Mouse (Mus musculus): Measurements from ENCODE around the gene Ttll11. TPM values are rescaled to one million over a fixed set of nuclear protein-coding genes. Genes with fewer than 3 reads are reported as not detected.

Gene Ttll11
- polyA plus RNA-seq, 1 experiment from 2014 or later, result 0.63 TPM

DNA sequence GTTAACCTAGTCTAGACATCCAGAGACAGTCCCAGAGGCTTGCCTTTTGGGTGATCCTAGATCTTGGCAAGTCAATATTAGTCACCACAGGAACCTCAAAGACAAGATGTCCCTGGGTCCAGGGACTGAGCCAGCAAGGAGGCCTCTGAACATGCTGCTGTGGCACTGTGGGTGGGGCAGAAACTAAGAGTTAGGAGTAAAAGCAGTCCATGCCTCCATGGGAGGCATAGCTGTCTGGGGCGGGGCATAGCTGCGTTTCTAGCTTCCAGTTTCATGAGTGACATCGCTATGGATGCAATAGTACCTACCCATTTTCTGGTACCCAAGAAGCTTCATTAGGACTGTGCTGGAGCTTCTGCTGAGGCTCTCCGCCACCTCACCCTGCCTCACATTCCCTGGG lies 99.8 kb downstream of the Ttll11 start:
- Histone ChIP-seq H3K27me3 (peaks cover 18% of the 10 kb centered on the region), H3K4me3 (replicated peaks) (no peak overlapping the region), H3K4me1 (replicated peaks) (no peaks in the 10 kb centered on the region), H3K27ac (replicated peaks) (no peak overlapping the region), H3K4me2 (no peak overlapping the region), H3K9me3 (replicated peaks) (no peaks in the 10 kb centered on the region), H3K36me3 (replicated peaks) (no peaks in the 10 kb centered on the region), H3K9ac (no peak overlapping the region)
- WGBS (ENCODE audit: insufficient replicate concordance), result 59% methylated on average over 4 of the region's 4 CpGs
- no peak for ATAC-seq (ENCODE audit: insufficient read depth)

DNA sequence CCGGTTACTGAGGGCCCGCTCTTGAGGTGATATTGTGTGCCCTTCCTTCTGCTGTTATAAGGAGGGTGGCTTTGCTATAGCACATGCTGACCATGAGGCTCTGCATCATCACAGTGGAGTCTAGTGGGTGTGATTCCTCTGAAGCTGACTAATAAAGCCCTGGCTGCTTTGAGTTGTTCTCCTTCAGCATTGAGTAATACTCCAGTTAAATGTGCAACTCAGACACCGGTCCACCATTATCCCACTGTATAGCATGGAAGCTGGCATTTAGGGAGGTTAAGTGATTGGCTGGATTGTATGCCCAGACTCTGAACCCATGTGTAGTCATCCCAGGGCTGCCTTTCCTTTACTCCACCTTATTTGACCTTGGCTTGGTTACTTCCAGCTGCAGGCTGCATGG lies 101.2 kb downstream of the Ttll11 start:
- H3K27ac ChIP-seq (replicated peaks), result no peak overlapping the region
- peaks cover 18% of the 10 kb centered on the region for H3K27me3 ChIP-seq
- no peak overlapping the region for H3K4me3 ChIP-seq (replicated peaks)
- no peaks in the 10 kb centered on the region for H3K4me1 ChIP-seq (replicated peaks)
- no peak overlapping the region for H3K9ac ChIP-seq
- H3K4me2 ChIP-seq, result no peak overlapping the region
- ATAC-seq (ENCODE audit: insufficient read depth), result no peak
- WGBS (ENCODE audit: insufficient replicate concordance), result 84% methylated on average over 3 of the region's 3 CpGs
- no peaks in the 10 kb centered on the region for H3K36me3 ChIP-seq (replicated peaks)
- no peaks in the 10 kb centered on the region for H3K9me3 ChIP-seq (replicated peaks)

DNA sequence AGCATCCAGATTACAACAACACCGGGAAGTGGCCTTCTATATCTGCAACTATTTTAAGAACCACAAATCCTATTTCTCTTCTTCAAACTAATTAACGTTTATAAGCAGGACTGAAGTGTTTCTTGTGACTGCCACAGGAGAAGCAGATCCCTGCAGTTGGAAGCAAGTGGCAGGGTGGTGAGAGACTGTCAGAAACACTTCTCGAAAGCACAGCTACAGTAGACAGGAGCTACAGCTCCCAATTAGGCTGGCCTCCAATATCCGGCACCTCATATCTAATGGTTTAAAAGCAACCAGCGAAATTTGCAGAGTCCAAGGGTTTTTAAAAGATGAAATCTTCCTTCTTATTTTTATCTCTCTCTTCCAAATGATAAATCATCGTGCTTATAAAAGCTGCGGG lies 104.1 kb downstream of the Ttll11 start:
- no peak overlapping the region for H3K9ac ChIP-seq
- no peak overlapping the region for H3K4me2 ChIP-seq
- ATAC-seq (ENCODE audit: insufficient read depth), result no peak
- H3K36me3 ChIP-seq (replicated peaks), result no peaks in the 10 kb centered on the region
- no peak overlapping the region for H3K27ac ChIP-seq (replicated peaks)
- no peaks in the 10 kb centered on the region for H3K9me3 ChIP-seq (replicated peaks)
- WGBS (ENCODE audit: insufficient replicate concordance), result 60% methylated on average over 7 of the region's 7 CpGs
- H3K27me3 ChIP-seq, result peaks cover 11% of the 10 kb centered on the region
- no peak overlapping the region for H3K4me3 ChIP-seq (replicated peaks)
- no peaks in the 10 kb centered on the region for H3K4me1 ChIP-seq (replicated peaks)

DNA sequence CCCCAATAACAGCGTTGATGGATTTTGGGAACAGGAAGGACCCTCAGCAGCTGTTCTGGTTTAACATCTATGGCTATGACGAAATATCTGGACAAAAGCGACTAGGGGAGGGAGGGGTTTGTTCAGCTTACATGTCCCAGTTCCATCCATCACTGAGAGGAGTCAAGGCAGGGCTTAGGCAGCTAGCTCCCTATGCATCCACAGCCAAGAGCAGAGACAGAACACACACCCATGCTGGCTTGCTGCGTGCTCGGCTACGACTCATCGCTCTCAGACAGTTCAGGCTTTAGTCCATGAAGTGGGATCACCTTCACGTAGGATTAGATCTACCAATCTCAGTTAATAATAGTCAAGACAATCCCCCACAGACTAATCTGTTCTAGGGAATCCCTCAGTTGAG lies 105.3 kb downstream of the Ttll11 start:
- Histone ChIP-seq H3K27me3 (no peaks in the 10 kb centered on the region; the same call in 1 of the 2 replicates), H3K4me1 (replicated peaks) (no peaks in the 10 kb centered on the region), H3K36me3 (replicated peaks) (no peaks in the 10 kb centered on the region), H3K4me2 (no peak overlapping the region), H3K4me3 (replicated peaks) (no peak overlapping the region), H3K9ac (no peak overlapping the region), H3K9me3 (replicated peaks) (no peaks in the 10 kb centered on the region), H3K27ac (replicated peaks) (no peak overlapping the region)
- 66% methylated on average over 8 of the region's 8 CpGs for WGBS (ENCODE audit: insufficient replicate concordance)
- no peak for ATAC-seq (ENCODE audit: insufficient read depth)

DNA sequence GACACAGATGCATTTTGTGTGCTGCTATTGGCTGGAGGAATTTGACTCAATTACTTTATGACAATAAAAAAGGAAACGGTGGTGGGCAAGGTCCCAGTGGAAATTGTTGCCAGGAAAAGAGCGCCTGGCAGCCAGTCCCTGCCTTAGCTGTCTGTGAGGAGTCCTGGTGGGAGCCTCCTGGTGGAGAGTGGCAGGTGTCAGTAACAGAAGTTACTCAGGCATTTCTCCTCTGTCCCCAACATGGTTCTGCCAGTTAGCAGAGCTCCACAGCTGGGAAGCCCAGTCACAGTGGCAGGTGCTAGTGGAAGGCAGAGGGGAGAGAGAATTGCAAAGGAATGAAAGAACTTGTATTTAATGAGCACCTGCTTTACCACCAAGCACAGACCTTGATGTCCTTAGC lies 110.5 kb downstream of the Ttll11 start:
- 52% methylated on average over 2 of the region's 2 CpGs for WGBS (ENCODE audit: insufficient replicate concordance)
- H3K4me1 ChIP-seq (replicated peaks), result no peaks in the 10 kb centered on the region
- no peaks in the 10 kb centered on the region for H3K9me3 ChIP-seq (replicated peaks)
- H3K4me2 ChIP-seq, result no peak overlapping the region
- no peak for ATAC-seq (ENCODE audit: insufficient read depth)
- no peaks in the 10 kb centered on the region for H3K36me3 ChIP-seq (replicated peaks)
- H3K27me3 ChIP-seq, result no peaks in the 10 kb centered on the region
- no peak overlapping the region for H3K9ac ChIP-seq
- H3K4me3 ChIP-seq (replicated peaks), result no peak overlapping the region
- H3K27ac ChIP-seq (replicated peaks), result no peak overlapping the region

DNA sequence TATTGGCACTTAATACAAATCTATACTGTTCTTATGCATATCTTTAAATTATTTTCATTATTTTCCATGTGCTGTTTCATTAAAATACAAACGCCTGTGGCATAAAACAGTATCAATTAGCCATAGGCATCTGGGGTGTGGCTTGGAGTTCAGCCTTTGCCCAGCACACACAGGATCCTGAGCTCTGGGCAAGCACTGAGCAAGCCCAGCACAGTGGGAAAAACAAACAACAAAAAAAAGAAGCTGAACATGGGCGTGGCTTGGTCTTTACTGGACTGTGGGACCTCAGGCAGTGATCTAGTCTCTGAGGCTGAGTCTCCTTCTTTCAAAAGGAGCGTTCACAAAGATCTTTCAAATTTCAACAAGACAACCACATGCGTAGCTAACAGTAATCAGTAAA lies 116.4 kb downstream of the Ttll11 start:
- no peak overlapping the region for H3K4me3 ChIP-seq (replicated peaks)
- H3K27me3 ChIP-seq, result no peaks in the 10 kb centered on the region
- 61% methylated on average over 4 of the region's 4 CpGs for WGBS (ENCODE audit: insufficient replicate concordance)
- no peak overlapping the region for H3K9ac ChIP-seq
- no peaks in the 10 kb centered on the region for H3K9me3 ChIP-seq (replicated peaks)
- H3K4me1 ChIP-seq (replicated peaks), result 0 out of 2 replicates have a peak, but pooled peaks cover 6% of the 10 kb centered on the region
- no peak overlapping the region for H3K4me2 ChIP-seq
- no peaks in the 10 kb centered on the region for H3K36me3 ChIP-seq (replicated peaks)
- peak; percentile 57 for ATAC-seq (ENCODE audit: insufficient read depth)
- H3K27ac ChIP-seq (replicated peaks), result no peak overlapping the region

DNA sequence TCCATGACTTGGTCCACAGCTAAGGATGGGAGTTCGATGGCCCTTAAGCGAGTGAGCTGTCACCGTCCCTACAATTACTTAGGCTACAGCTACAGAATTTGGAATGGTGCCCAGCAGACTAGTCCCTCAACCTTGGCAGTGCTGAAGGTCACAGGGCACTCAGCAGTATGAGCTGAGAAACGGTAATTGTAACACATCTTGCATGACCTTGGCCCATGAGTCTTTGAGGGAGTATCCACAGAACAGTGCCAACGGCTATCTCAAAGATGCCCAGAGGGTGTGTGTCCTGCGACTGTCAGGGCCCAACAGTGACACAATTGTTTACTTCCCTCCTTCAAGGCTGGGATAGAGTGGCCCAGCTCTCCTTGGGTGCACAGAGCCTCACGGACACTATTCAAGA lies 118.5 kb downstream of the Ttll11 start:
- Histone ChIP-seq H3K9me3 (replicated peaks) (no peaks in the 10 kb centered on the region), H3K4me2 (no peak overlapping the region), H3K9ac (no peak overlapping the region), H3K36me3 (replicated peaks) (no peaks in the 10 kb centered on the region), H3K4me3 (replicated peaks) (no peak overlapping the region), H3K27me3 (no peaks in the 10 kb centered on the region), H3K4me1 (replicated peaks) (0 out of 2 replicates have a peak, but pooled peaks cover 6% of the 10 kb centered on the region), H3K27ac (replicated peaks) (no peak overlapping the region)
- no peak for ATAC-seq (ENCODE audit: insufficient read depth)
- WGBS (ENCODE audit: insufficient replicate concordance), result 62% methylated on average over 7 of the region's 7 CpGs

DNA sequence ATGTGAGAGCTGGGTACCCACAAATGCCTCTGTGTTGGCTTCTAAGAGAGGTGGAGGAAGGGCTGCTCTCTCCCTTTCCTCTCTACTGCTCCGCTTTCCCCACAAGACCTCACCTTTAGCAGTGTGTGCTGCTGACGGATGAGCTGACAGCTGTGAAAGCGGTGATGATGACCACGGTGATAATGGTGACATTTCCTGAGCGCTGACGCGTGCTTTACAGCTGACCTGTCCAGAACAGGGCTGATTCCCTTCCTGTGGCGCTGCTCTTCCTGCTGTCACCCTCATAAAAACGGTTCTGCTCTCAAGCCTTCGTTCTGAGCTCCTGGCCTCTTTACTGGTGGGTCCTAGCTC lies 119.3 kb downstream of the Ttll11 start:
- H3K36me3 ChIP-seq (replicated peaks), result no peaks in the 10 kb centered on the region
- no peaks in the 10 kb centered on the region for H3K27me3 ChIP-seq
- WGBS (ENCODE audit: insufficient replicate concordance), result 16% methylated on average over 10 of the region's 10 CpGs
- 0 out of 2 replicates have a peak, but pooled peaks cover 6% of the 10 kb centered on the region for H3K4me1 ChIP-seq (replicated peaks)
- no peak overlapping the region for H3K27ac ChIP-seq (replicated peaks)
- ATAC-seq (ENCODE audit: insufficient read depth), result no peak
- H3K4me2 ChIP-seq, result no peak overlapping the region
- no peak overlapping the region for H3K4me3 ChIP-seq (replicated peaks)
- H3K9ac ChIP-seq, result no peak overlapping the region
- H3K9me3 ChIP-seq (replicated peaks), result no peaks in the 10 kb centered on the region

DNA sequence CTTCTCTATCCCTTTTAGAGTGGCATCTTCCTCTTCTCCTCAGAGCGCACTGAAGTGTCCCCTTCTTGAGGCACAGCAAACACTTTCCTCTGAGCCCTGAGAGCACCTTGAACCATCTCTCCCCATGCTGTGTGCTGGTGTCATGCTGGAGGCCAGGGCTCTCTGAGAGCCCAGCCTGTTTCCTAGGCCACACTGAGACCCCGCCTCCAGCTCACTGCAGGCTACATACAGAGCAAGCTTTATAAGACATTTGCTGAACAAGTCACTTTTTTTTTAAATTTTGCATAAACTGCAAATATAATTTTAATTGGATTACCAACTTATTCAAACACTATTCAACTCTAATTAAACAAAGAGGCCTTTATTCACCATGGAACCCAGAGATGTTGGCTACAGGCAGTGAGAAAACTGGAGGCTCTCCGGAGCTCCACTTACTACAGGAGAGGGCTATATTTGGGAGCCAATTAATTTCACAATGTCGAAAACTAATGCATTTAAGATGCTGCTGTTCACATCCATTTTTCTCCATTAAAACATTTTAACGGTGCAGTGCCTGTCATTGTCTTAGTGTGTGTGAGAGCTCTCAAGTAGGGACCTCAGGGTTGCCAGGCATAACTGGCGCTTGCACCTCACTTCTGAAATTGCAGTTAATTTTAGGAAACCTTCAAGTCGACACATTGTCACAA lies 119.9 kb downstream of the Ttll11 start:
- 0 out of 2 replicates have a peak, but pooled peaks cover 6% of the 10 kb centered on the region for H3K4me1 ChIP-seq (replicated peaks)
- H3K4me2 ChIP-seq, result no peak overlapping the region
- ATAC-seq (ENCODE audit: insufficient read depth), result no peak
- no peaks in the 10 kb centered on the region for H3K9me3 ChIP-seq (replicated peaks)
- H3K27me3 ChIP-seq, result no peaks in the 10 kb centered on the region
- no peaks in the 10 kb centered on the region for H3K36me3 ChIP-seq (replicated peaks)
- 59% methylated on average over 7 of the region's 7 CpGs for WGBS (ENCODE audit: insufficient replicate concordance)
- no peak overlapping the region for H3K27ac ChIP-seq (replicated peaks)
- H3K9ac ChIP-seq, result no peak overlapping the region
- H3K4me3 ChIP-seq (replicated peaks), result no peak overlapping the region

DNA sequence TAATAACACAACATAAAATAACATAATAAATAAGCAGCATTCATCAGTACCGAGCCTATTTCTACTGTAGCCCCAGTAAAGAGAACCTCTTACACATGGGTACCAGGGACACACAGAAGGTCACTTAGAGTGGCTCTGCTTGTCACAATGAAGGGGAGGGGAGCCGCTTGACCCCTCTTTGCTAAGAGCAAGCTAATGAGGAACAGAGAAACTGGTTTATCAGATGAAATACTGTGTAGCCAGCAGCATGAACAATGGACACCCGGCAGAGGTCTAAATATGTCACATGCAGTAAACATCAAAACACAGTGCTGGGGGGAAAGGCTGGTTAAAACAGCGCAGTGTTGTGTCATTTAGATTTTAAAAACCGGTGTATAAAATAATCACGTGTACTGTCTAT lies 121.4 kb downstream of the Ttll11 start:
- no peak overlapping the region for H3K27ac ChIP-seq (replicated peaks)
- WGBS (ENCODE audit: insufficient replicate concordance), result 64% methylated on average over 6 of the region's 6 CpGs
- H3K4me2 ChIP-seq, result no peak overlapping the region
- 0 out of 2 replicates have a peak, but pooled peaks cover 1% of the 10 kb centered on the region for H3K4me1 ChIP-seq (replicated peaks)
- no peak overlapping the region for H3K4me3 ChIP-seq (replicated peaks)
- no peaks in the 10 kb centered on the region for H3K27me3 ChIP-seq
- H3K9ac ChIP-seq, result no peak overlapping the region
- no peaks in the 10 kb centered on the region for H3K9me3 ChIP-seq (replicated peaks)
- H3K36me3 ChIP-seq (replicated peaks), result no peaks in the 10 kb centered on the region
- ATAC-seq (ENCODE audit: insufficient read depth), result no peak

DNA sequence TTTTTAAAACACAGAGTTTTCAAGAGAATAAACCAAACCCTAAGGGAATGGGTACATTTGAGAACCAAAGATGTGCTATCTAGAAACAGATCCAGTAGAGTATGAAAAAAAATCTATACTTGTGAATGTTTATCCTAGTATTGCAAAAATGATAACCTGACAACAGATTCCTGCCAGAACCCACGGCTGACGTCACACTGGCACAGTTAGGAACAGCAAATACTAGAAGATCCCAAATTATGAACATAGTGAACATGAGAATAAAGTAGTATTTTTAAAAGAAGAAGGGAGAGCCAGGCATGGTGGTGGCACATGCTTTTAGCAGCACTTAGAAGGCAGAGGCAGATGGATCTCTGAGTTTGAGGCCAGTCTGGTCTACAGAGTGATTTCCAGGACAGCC lies 122.8 kb downstream of the Ttll11 start:
- Histone ChIP-seq H3K4me2 (no peak overlapping the region), H3K4me1 (replicated peaks) (no peaks in the 10 kb centered on the region), H3K9me3 (replicated peaks) (no peaks in the 10 kb centered on the region), H3K27ac (replicated peaks) (no peak overlapping the region), H3K4me3 (replicated peaks) (no peak overlapping the region), H3K9ac (no peak overlapping the region), H3K36me3 (replicated peaks) (no peaks in the 10 kb centered on the region), H3K27me3 (no peaks in the 10 kb centered on the region)
- 57% methylated on average over 2 of the region's 2 CpGs for WGBS (ENCODE audit: insufficient replicate concordance)
- no peak for ATAC-seq (ENCODE audit: insufficient read depth)

DNA sequence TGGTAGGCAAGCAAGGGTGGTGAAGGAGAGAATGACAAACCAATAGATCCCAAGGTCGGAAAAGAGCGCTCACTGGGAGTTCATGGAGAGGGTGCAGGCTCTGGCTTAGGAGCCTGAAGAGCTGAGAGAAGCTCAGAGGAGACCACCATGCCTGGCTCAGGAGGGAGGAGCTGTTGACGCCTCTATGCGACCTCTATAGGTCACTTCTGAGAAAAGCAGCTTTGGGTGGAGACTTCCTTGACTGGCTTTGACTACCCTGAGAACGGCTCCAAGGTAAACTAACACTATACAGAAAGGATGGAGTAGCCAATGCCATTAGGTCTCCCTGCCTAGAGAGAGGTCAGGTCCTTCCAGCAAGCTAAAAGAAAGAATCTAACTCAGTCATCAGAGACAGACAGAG lies 124.8 kb downstream of the Ttll11 start:
- WGBS (ENCODE audit: insufficient replicate concordance), result 24% methylated on average over 5 of the region's 5 CpGs
- Histone ChIP-seq H3K27ac (replicated peaks) (no peak overlapping the region), H3K36me3 (replicated peaks) (no peaks in the 10 kb centered on the region)

More for the DNA sequence above, 124.8 kb downstream of the Ttll11 start:
- Histone ChIP-seq H3K4me3 (replicated peaks) (no peak overlapping the region), H3K4me2 (no peak overlapping the region), H3K4me1 (replicated peaks) (no peaks in the 10 kb centered on the region), H3K9ac (no peak overlapping the region), H3K27me3 (no peaks in the 10 kb centered on the region), H3K9me3 (replicated peaks) (no peaks in the 10 kb centered on the region)
- no peak for ATAC-seq (ENCODE audit: insufficient read depth)

Data from liver, embryonic 15.5 days (tissue).